Mouse (Mus musculus): ENCODE data around the gene Corin. TPM values are rescaled to one million over a fixed set of nuclear protein-coding genes. Genes with fewer than 3 reads are reported as not detected.

The Corin gene
- polyA plus RNA-seq, 1 experiment: 2.3 TPM

DNA sequence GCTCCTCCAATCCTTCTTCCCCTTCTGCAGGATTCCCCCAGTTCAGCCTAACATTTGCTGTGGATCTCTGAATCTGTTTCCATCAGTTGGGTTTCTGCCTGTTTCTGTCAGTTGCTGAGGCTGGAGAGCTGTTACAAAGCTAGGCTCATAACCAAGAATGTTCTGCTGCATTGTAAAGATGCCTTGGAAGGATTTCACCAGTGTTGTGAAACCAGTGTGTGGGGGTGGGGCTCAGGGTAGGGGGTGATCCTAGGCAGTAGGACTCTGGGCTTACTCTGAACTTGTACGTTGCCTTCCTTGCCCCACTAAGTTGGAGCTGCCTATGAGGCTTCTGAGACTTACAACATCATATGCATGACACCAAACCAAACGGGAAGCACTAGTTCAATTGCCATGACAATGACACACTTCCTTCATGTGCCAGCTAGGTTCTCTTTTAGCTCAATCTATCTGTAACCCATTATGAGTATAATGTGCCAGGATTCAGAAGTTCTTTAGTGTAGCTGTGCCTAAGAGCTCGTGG, 242.4 kb downstream of the Corin start:
- TF ChIP-seq POLR2A (IDR thresholded peaks at IDR 0.05; ENCODE audit: borderline replicate concordance, insufficient read depth, low read length) (no peak), CTCF (IDR thresholded peaks at IDR 0.05; ENCODE audit: borderline replicate concordance, insufficient read depth, low read depth, low read length) (no peak)
- no peak for DNase-seq
- 84% methylated on average over 3 of the region's 3 CpGs for WGBS
- Histone ChIP-seq H3K4me3 (replicated peaks; ENCODE audit: insufficient read depth, low read depth, low read length) (no peak overlapping the region), H3K27me3 (ENCODE audit: control insufficient read depth, insufficient read depth, low read length) (no peaks in the 10 kb centered on the region), H3K4me1 (ENCODE audit: control insufficient read depth, insufficient read depth, low read length) (0 out of 2 replicates have a peak, but pooled peaks cover 2% of the 10 kb centered on the region), H3K27ac (ENCODE audit: insufficient read depth, low read length) (no peak overlapping the region)

- Histone ChIP-seq H3K27me3 (ENCODE audit: control insufficient read depth, insufficient read depth, low read length) (no peaks in the 10 kb centered on the region), H3K27ac (ENCODE audit: insufficient read depth, low read length) (no peak overlapping the region), H3K4me1 (ENCODE audit: control insufficient read depth, insufficient read depth, low read length) (no peaks in the 10 kb centered on the region), H3K4me3 (replicated peaks; ENCODE audit: insufficient read depth, low read depth, low read length) (no peak overlapping the region)
- DNase-seq: no peak
- no peak for TF ChIP-seq CTCF (IDR thresholded peaks at IDR 0.05; ENCODE audit: borderline replicate concordance, insufficient read depth, low read depth, low read length)
- TF ChIP-seq POLR2A (IDR thresholded peaks at IDR 0.05; ENCODE audit: borderline replicate concordance, insufficient read depth, low read length): no peak
- 79% methylated on average over 3 of the region's 3 CpGs for WGBS
Observed at GRCm38 (mm10) chr5:72259298-72259621, 245.0 kb downstream of the Corin start.

DNA sequence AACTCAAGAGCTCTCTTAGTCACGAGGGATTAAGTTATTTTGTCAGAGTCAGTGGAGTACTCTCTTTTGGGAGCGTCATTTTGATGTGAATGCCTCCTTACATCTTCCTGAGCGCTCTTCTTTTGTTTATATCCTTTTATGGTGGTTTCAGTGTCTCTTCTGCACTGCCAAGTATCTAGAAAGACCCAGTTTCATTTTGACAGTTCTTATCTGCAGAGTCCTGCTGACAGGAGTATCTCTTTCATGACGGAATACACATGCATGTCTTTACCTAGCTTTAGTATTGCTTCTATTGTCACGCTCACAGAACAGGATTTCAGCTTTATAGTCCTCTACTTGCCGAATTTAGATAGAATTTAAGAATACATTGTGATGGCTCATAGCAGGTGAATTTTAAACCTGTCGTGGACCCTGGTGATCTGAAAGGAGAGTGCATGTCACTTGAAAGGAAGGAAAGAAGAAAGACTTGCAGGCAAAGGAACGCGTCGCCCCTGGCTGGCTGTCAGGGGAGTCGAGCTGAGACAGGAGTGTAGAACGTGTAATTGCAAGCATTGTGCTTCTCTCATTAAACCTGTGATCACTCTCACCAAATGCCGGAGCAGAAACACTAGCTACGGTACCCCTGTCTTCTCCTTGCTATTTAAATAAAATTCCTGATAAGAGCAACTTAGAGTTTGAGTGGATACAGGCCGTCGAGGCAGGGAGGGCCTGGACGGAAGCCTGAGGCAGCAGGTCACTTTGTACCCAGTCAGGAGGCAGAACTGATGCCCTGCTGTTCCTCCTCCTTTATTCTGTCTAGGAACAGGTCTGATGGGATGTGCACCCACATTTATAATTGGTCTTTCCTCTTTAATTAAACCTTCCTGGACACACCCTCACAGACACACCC, 245.6 kb downstream of the Corin start:
- 91% methylated on average over 17 of the region's 17 CpGs for WGBS
- H3K4me3 ChIP-seq (replicated peaks; ENCODE audit: insufficient read depth, low read depth, low read length): no peak overlapping the region
- H3K27ac ChIP-seq (ENCODE audit: insufficient read depth, low read length): no peak overlapping the region
- no peak for TF ChIP-seq POLR2A (IDR thresholded peaks at IDR 0.05; ENCODE audit: borderline replicate concordance, insufficient read depth, low read length)
- TF ChIP-seq CTCF (IDR thresholded peaks at IDR 0.05; ENCODE audit: borderline replicate concordance, insufficient read depth, low read depth, low read length): no peak
- no peak for DNase-seq
- H3K4me1 ChIP-seq (ENCODE audit: control insufficient read depth, insufficient read depth, low read length): no peaks in the 10 kb centered on the region
- H3K27me3 ChIP-seq (ENCODE audit: control insufficient read depth, insufficient read depth, low read length): no peaks in the 10 kb centered on the region

- H3K4me3 ChIP-seq (replicated peaks; ENCODE audit: insufficient read depth, low read depth, low read length): no peak overlapping the region
- no peaks in the 10 kb centered on the region for H3K27me3 ChIP-seq (ENCODE audit: control insufficient read depth, insufficient read depth, low read length)
- WGBS: 88% methylated on average over 10 of the region's 10 CpGs
- no peak overlapping the region for H3K27ac ChIP-seq (ENCODE audit: insufficient read depth, low read length)
- no peak for TF ChIP-seq CTCF (IDR thresholded peaks at IDR 0.05; ENCODE audit: borderline replicate concordance, insufficient read depth, low read depth, low read length)
- no peak for TF ChIP-seq POLR2A (IDR thresholded peaks at IDR 0.05; ENCODE audit: borderline replicate concordance, insufficient read depth, low read length)
- no peaks in the 10 kb centered on the region for H3K4me1 ChIP-seq (ENCODE audit: control insufficient read depth, insufficient read depth, low read length)
- no peak for DNase-seq
Observed at GRCm38 (mm10) chr5:72257084-72257483, 247.2 kb downstream of the Corin start.

DNA sequence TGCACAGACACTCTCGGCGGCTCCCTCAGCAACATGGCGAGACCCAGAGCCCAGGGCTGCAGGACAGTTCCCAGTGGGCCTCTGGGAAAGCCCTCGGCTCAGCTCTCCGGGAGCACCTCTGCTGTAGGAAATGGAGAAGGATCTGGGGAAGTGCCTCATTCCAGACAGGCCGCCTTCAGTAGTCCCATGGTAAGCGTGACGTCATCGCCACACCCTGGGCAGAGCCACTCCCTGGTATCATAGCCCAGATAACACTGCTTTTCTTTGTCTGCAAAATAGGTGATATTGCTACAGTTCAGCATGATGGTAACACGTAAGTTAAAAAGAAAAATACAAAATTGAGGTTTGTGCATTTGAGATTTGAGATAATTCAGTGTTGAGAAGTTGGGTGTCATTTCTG, 249.3 kb downstream of the Corin start:
- TF ChIP-seq POLR2A (IDR thresholded peaks at IDR 0.05; ENCODE audit: borderline replicate concordance, insufficient read depth, low read length): no peak
- no peak for TF ChIP-seq CTCF (IDR thresholded peaks at IDR 0.05; ENCODE audit: borderline replicate concordance, insufficient read depth, low read depth, low read length)
- no peak for DNase-seq
- no peaks in the 10 kb centered on the region for H3K4me1 ChIP-seq (ENCODE audit: control insufficient read depth, insufficient read depth, low read length)
- WGBS: 96% methylated on average over 10 of the region's 10 CpGs
- no peak overlapping the region for H3K4me3 ChIP-seq (replicated peaks; ENCODE audit: insufficient read depth, low read depth, low read length)
- H3K27me3 ChIP-seq (ENCODE audit: control insufficient read depth, insufficient read depth, low read length): no peaks in the 10 kb centered on the region
- H3K27ac ChIP-seq (ENCODE audit: insufficient read depth, low read length): no peak overlapping the region

DNA sequence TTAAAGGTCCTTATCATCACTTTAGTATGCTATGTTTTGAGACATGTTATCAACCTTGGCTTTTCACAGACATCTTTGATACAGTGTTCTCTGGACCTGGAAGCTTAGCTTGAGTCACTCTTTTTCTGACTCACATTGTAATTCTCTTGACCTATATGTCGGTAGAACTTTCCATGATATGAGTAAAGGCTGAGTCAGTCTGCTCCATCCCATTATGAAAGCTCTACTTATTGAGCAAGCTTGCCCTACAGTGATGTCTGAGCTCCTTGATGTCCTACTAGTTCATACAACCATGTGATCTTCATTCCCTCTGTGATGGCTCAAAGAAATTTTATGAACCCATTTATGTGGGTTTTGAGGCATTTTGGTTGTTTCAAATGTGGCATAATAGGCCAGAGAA, 254.1 kb downstream of the Corin start:
- TF ChIP-seq CTCF (IDR thresholded peaks at IDR 0.05; ENCODE audit: borderline replicate concordance, insufficient read depth, low read depth, low read length) (no peak), POLR2A (IDR thresholded peaks at IDR 0.05; ENCODE audit: borderline replicate concordance, insufficient read depth, low read length) (no peak)
- H3K27me3 ChIP-seq (ENCODE audit: control insufficient read depth, insufficient read depth, low read length): no peaks in the 10 kb centered on the region
- no peak for DNase-seq
- 98% methylated on average over 1 of the region's 1 CpGs for WGBS
- H3K27ac ChIP-seq (ENCODE audit: insufficient read depth, low read length): no peak overlapping the region
- H3K4me1 ChIP-seq (ENCODE audit: control insufficient read depth, insufficient read depth, low read length): no peaks in the 10 kb centered on the region
- H3K4me3 ChIP-seq (replicated peaks; ENCODE audit: insufficient read depth, low read depth, low read length): no peak overlapping the region

Other genes with a start within 250 kb of the Corin start
- 9.6 and 10.9 TPM in 2 replicates for gene Nfxl1, start 55.2 kb upstream of the Corin start, polyA plus RNA-seq (2012; rRNA removed)
- gene Zar1, start 76.8 kb upstream of the Corin start, polyA plus RNA-seq (2012; rRNA removed): 0.48 and 0.56 TPM in 2 replicates
- 0.49 and 0.82 TPM in 2 replicates for gene Gm5868, start 83.1 kb upstream of the Corin start, polyA plus RNA-seq (2012; rRNA removed)
- not detected in 2 replicates for gene Cnga1, start 139.8 kb upstream of the Corin start, polyA plus RNA-seq (2012; rRNA removed)
- not detected in 2 replicates for gene Nipal1, start 143.3 kb upstream of the Corin start, polyA plus RNA-seq (2012; rRNA removed)
- gene Txk, start 248.3 kb upstream of the Corin start, polyA plus RNA-seq (2012; rRNA removed): 0.03 and 0.05 TPM in 2 replicates

Data from cerebellum, adult 2 months (tissue).